Mouse (Mus musculus) gastrocnemius, postnatal 10 days (tissue): ENCODE data around the gene March6. TPM values are rescaled to one million over a fixed set of nuclear protein-coding genes. Genes with fewer than 3 reads are reported as not detected.

ENCODE experiments used
- DNase-seq: peaks from one replicate; pipeline ENCODE4 v3.0.0; 2021; ENCODE audit warnings: mixed read lengths
- total RNA-seq, 2 experiments: library from RNA; stranded (reverse); gene quantifications; 2 replicates each; pipeline ENCODE4 v1.2.3; 2021

March6 gene
- total RNA-seq, 2 experiments from 2014 or later: 69.4 to 75.0 TPM

DNA sequence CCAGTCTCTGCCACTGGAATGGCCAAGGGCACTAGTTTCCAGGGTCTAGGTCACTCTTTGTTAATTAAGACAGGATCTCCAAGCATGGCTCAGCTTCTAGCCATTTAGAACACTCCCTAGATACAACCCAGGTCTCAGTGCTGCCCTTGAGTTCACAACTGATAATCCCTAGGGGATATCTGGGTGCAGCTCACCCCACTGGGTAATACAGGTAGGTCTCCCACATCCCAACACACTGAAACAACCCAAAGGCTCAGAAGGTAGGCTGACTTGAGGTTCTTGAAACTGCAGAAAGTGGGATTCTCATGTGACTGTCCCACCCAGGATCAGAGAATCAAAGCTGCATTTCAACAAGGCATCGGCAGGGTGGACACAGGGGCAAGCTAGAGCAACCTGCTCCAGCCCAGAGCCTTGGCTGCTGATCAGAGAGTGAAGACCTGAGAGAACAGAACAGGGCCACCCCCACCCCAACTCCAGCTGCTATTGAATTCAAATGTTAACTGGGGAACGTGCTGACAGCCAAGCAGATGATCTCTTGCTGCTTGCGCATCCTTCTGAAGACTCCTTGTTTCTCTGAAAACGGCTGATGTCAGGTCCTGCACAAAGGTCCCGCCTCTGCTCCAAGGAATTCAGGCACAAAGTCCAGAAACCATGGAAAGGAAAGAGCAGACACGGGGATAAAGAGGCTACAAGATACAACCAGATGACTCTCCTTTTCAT, 116.5 kb downstream of the March6 start:
- no peak for DNase-seq

DNA sequence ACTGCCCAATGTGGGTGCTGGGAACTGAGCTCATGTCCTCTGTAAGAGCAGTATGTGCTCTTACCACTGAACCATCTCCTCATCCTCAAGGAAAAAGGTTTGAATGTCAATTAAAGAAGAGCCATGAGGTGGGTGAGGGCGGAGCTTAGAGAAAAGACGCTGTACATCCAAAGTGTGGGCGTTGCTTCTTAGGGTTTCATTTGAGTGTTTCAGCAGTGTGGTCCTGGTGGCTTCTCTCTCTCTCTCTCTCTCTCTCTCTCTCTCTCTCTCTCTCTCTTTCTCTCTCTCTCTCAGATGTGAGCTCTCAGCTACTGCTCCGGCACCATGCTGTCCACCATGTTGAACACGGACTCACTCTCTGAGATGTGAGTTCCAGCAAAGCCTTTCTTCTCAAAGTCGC, 117.2 kb downstream of the March6 start:
- no peak for DNase-seq

DNA sequence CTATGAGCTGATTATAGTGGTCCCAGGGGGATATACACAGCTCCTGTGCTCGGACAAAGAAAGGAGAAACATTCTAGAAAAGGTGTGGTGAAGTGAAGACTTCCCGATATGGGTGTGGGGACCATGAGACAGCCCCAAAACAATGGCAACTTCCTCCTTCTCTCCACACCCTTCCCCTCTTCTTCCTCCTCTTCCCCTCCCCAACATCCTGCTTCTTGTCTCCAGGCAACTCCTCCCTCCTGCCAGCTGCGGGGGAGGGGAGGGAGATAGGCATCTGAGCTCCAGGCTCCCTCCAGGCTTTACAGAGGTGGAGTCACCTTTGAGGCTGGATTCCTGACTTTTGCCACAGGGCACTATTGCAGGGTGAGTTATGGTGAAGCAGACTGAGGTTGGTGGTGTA, 117.9 kb downstream of the March6 start:
- no peak for DNase-seq

GRCm38 (mm10) chr15:31412436-31412835, 118.4 kb downstream of the March6 start:
- no peak for DNase-seq

- DNase-seq: no peak
Observed at GRCm38 (mm10) chr15:31407490-31407889, 123.4 kb downstream of the March6 start.

- no peak for DNase-seq
Observed at GRCm38 (mm10) chr15:31406881-31407280, 124.0 kb downstream of the March6 start.

Other genes starting within 250 kb of the March6 start
- gene Ankrd33b, start 163.3 kb downstream of the March6 start, total RNA-seq: 1 to 10 TPM; 5.5 to 5.8 TPM
- gene Ropn1l, start 77.3 kb downstream of the March6 start, total RNA-seq: under 1 TPM in 1 of 2 experiments, not detected in 1; 0.38 TPM
- gene Cmbl, start 34.3 kb upstream of the March6 start, total RNA-seq: 10 to 100 TPM; 48.0 to 51.9 TPM
- 100 to 1,000 TPM; 248 to 264 TPM for gene Cct5, start 70.8 kb upstream of the March6 start, total RNA-seq
- 10 to 100 TPM; 11.4 to 12.6 TPM for gene Fam173b, start 70.8 kb upstream of the March6 start, total RNA-seq